Mouse (Mus musculus): ENCODE results near the gene Zfp804a. TPM values are rescaled to one million over a fixed set of nuclear protein-coding genes. Genes with fewer than 3 reads are reported as not detected.

Zfp804a gene
- polyA plus RNA-seq (2015; fragmentation: Illumina TruSeq; extraction: RNeasy Lipid Tissue Mini Kit (QIAGEN cat#74804); ENCODE audit: insufficient read depth, low replicate concordance), result not detected

DNA sequence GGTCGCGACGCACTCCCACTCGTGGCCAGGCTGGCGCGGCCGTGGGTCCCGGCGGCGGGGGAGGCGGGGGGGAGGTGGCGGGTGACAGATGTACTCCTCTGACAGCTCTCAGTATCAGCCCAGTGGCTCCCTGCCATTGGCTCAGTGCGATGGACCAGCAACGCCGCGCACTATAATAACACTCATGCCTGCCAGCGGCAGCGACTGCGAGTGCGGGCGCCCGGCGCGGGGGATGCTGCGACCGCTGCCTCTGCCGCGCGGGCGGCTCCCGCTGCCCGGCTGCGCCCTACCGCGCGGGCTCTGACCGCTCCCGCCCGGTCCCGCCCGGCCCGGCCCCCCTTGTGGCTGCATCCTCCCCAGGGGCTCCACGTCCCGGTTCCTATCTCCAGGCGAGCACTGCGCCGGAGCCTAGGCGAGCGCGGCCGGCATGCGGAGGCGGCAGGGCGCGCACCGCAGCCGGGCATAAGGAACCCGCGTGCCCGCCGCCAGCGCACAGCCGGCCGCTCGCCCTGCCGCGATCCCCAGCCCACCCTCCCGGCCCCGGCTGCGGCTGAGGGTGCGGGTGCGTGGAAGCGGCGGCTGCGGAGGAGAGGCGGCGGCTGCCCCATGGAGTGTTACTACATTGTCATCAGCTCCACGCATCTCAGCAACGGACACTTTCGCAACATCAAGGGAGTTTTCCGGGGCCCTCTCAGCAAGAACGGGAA lies at the start of gene Zfp804a:
TSS of gene Zfp804a (plus strand) at position 38 of the 707 bp plus-strand sequence.

All from spleen, adult 10 weeks (tissue).